Mouse (Mus musculus) neutrophil, adult 5-6 weeks (primary cell): Measurements from ENCODE around the gene Borcs6. TPM values are rescaled to one million over a fixed set of nuclear protein-coding genes. Genes with fewer than 3 reads are reported as not detected.
A peak's percentile ranks its signal among the peaks of the same experiment; 100 is the strongest.

ENCODE experiments used
- ATAC-seq: fragments of 151-379, 151-347 bp; 2 replicates; pipeline ENCODE4 v1.8.0; 2017; ENCODE audit warnings: mild to moderate bottlenecking, moderate TSS enrichment; ENCODE audit not compliant: insufficient number of reproducible peaks, poor library complexity, low FRiP score, severe bottlenecking; ENCODE audit errors: extremely low read depth
- total RNA-seq: library from RNA; stranded (forward); fragments of 200-1000 nt; gene quantifications from 2 replicates; pipeline ENCODE4 v1.2.3, GENCODE M21; 2017

Borcs6 gene
- total RNA-seq, 1 experiment from 2014 or later, result 28.4 TPM

GRCm38 (mm10) chr11:69096987-69097900, 37.7 kb downstream of the Borcs6 start:
- ATAC-seq, result peak; percentile 18

- no peak for ATAC-seq
Measured at GRCm38 (mm10) chr11:69098039-69098761, 38.7 kb downstream of the Borcs6 start.

GRCm38 (mm10) chr11:69098762-69099091, 39.2 kb downstream of the Borcs6 start:
- ATAC-seq, result peak; percentile 55

GRCm38 (mm10) chr11:69099177-69099914, 39.8 kb downstream of the Borcs6 start:
- no peak for ATAC-seq

- peak; percentile 7 for ATAC-seq
Measured at GRCm38 (mm10) chr11:69099915-69100345, 40.4 kb downstream of the Borcs6 start.

- ATAC-seq, result no peak
Measured at GRCm38 (mm10) chr11:69100639-69101360, 41.3 kb downstream of the Borcs6 start.

GRCm38 (mm10) chr11:69101604-69102402, 42.3 kb downstream of the Borcs6 start:
- no peak for ATAC-seq

- ATAC-seq, result no peak
Measured at GRCm38 (mm10) chr11:69102403-69102725, 42.8 kb downstream of the Borcs6 start.

GRCm38 (mm10) chr11:69103121-69103520, 43.6 kb downstream of the Borcs6 start:
- no peak for ATAC-seq

- no peak for ATAC-seq
Measured at GRCm38 (mm10) chr11:69103531-69104435, 44.3 kb downstream of the Borcs6 start.

- no peak for ATAC-seq
Measured at GRCm38 (mm10) chr11:69104487-69104886, 45.0 kb downstream of the Borcs6 start.

GRCm38 (mm10) chr11:69105227-69105626, 45.7 kb downstream of the Borcs6 start:
- no peak for ATAC-seq

- ATAC-seq, result no peak
Measured at GRCm38 (mm10) chr11:69105796-69106195, 46.3 kb downstream of the Borcs6 start.

- ATAC-seq, result no peak
Measured at GRCm38 (mm10) chr11:69106299-69106698, 46.8 kb downstream of the Borcs6 start.

- no peak for ATAC-seq
Measured at GRCm38 (mm10) chr11:69106842-69107241, 47.3 kb downstream of the Borcs6 start.

GRCm38 (mm10) chr11:69107676-69108075, 48.2 kb downstream of the Borcs6 start:
- no peak for ATAC-seq

- ATAC-seq, result no peak
Measured at GRCm38 (mm10) chr11:69108223-69108622, 48.7 kb downstream of the Borcs6 start.
